Mouse (Mus musculus): ENCODE measurements around the gene Nr4a1. TPM values are rescaled to one million over a fixed set of nuclear protein-coding genes. Genes with fewer than 3 reads are reported as not detected.
A peak's percentile ranks its signal among the peaks of the same experiment; 100 is the strongest.

Gene Nr4a1
- polyA plus RNA-seq, 1 experiment from 2014 or later, result 5.1 TPM

GRCm38 (mm10) chr15:101312006-101312405 is 57.9 kb downstream of the Nr4a1 start:
- H3K4me2 ChIP-seq (replicated peaks), result no peak overlapping the region
- no peaks in the 10 kb centered on the region for H3K36me3 ChIP-seq (replicated peaks; ENCODE audit: control insufficient read depth, insufficient read depth)
- WGBS, result 85% methylated on average over 6 of the region's 6 CpGs
- no peaks in the 10 kb centered on the region for H3K27me3 ChIP-seq (ENCODE audit: control insufficient read depth, insufficient read depth, low read length)
- no peak overlapping the region for H3K27ac ChIP-seq
- H3K4me1 ChIP-seq (replicated peaks; ENCODE audit: control insufficient read depth, insufficient read depth, low read length), result no peaks in the 10 kb centered on the region
- H3K9me3 ChIP-seq (ENCODE audit: control insufficient read depth, low read length), result no peaks in the 10 kb centered on the region
- H3K4me3 ChIP-seq (replicated peaks; ENCODE audit: low read length), result no peak overlapping the region
- DNase-seq (ENCODE audit: low spot score) (no peak), ATAC-seq (ENCODE audit: low FRiP score) (no peak)
- no peak overlapping the region for H3K9ac ChIP-seq

DNA sequence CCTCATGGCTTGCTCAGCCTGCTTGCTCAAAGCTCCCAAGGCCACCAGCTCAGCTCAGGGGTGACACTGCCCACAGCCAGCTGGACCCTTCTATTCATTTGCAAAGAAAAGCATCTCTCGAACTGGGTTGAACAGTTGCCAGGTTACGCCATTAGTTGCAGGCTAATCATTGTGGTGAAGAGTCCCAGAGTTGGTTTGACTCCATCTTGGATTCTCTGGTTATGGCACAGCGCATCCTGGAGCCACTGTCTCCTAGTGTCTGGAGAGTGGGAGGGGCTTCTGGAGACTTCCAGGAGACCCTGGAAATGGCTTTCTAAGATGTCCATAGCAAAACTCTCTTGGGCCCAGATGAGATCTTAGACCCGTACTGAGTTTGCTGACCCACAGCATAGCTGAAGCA is 61.3 kb downstream of the Nr4a1 start:
- H3K9me3 ChIP-seq (ENCODE audit: control insufficient read depth, low read length), result no peaks in the 10 kb centered on the region
- DNase-seq (ENCODE audit: low spot score) (no peak), ATAC-seq (ENCODE audit: low FRiP score) (no peak)
- no peak overlapping the region for H3K9ac ChIP-seq
- no peaks in the 10 kb centered on the region for H3K4me1 ChIP-seq (replicated peaks; ENCODE audit: control insufficient read depth, insufficient read depth, low read length)
- 0 out of 2 replicates have a peak overlapping the region, but pooled peaks have one; percentile 37 for H3K4me2 ChIP-seq (replicated peaks)
- WGBS, result 85% methylated on average over 4 of the region's 4 CpGs
- H3K27ac ChIP-seq, result 0 out of 2 replicates have a peak overlapping the region, but pooled peaks have one; percentile 20
- no peaks in the 10 kb centered on the region; the same call in 1 of the 2 replicates for H3K27me3 ChIP-seq (ENCODE audit: control insufficient read depth, insufficient read depth, low read length)
- no peak overlapping the region for H3K4me3 ChIP-seq (replicated peaks; ENCODE audit: low read length)
- no peaks in the 10 kb centered on the region for H3K36me3 ChIP-seq (replicated peaks; ENCODE audit: control insufficient read depth, insufficient read depth)

- Histone ChIP-seq H3K9ac (no peak overlapping the region), H3K27ac (0 out of 2 replicates have a peak overlapping the region, but pooled peaks have one; percentile 20), H3K4me2 (replicated peaks) (peak overlapping the region; percentile 37), H3K36me3 (replicated peaks; ENCODE audit: control insufficient read depth, insufficient read depth) (no peaks in the 10 kb centered on the region), H3K4me3 (replicated peaks; ENCODE audit: low read length) (no peak overlapping the region), H3K9me3 (ENCODE audit: control insufficient read depth, low read length) (no peaks in the 10 kb centered on the region), H3K4me1 (replicated peaks; ENCODE audit: control insufficient read depth, insufficient read depth, low read length) (no peaks in the 10 kb centered on the region), H3K27me3 (ENCODE audit: control insufficient read depth, insufficient read depth, low read length) (no peaks in the 10 kb centered on the region; the same call in 1 of the 2 replicates)
- ATAC-seq (ENCODE audit: low FRiP score), result peak; percentile 83; the same call in 1 of the 2 replicates
- peak; percentile 78 for DNase-seq (ENCODE audit: low spot score)
- WGBS, result 3% methylated on average over 11 of the region's 11 CpGs
These were observed 61.8 kb downstream of the Nr4a1 start for GRCm38 (mm10) chr15:101315832-101316231.

GRCm38 (mm10) chr15:101316279-101316912 is 62.3 kb downstream of the Nr4a1 start:
- no peaks in the 10 kb centered on the region for H3K4me1 ChIP-seq (replicated peaks; ENCODE audit: control insufficient read depth, insufficient read depth, low read length)
- no peak for DNase-seq (ENCODE audit: low spot score)
- H3K4me3 ChIP-seq (replicated peaks; ENCODE audit: low read length), result no peak overlapping the region
- H3K4me2 ChIP-seq (replicated peaks), result peak overlapping the region; percentile 37
- H3K27ac ChIP-seq, result no peak overlapping the region
- H3K27me3 ChIP-seq (ENCODE audit: control insufficient read depth, insufficient read depth, low read length), result no peaks in the 10 kb centered on the region; the same call in 1 of the 2 replicates
- ATAC-seq (ENCODE audit: low FRiP score), result no peak
- no peaks in the 10 kb centered on the region for H3K36me3 ChIP-seq (replicated peaks; ENCODE audit: control insufficient read depth, insufficient read depth)
- H3K9ac ChIP-seq, result no peak overlapping the region
- 66% methylated on average over 13 of the region's 13 CpGs for WGBS
- no peaks in the 10 kb centered on the region for H3K9me3 ChIP-seq (ENCODE audit: control insufficient read depth, low read length)

DNA sequence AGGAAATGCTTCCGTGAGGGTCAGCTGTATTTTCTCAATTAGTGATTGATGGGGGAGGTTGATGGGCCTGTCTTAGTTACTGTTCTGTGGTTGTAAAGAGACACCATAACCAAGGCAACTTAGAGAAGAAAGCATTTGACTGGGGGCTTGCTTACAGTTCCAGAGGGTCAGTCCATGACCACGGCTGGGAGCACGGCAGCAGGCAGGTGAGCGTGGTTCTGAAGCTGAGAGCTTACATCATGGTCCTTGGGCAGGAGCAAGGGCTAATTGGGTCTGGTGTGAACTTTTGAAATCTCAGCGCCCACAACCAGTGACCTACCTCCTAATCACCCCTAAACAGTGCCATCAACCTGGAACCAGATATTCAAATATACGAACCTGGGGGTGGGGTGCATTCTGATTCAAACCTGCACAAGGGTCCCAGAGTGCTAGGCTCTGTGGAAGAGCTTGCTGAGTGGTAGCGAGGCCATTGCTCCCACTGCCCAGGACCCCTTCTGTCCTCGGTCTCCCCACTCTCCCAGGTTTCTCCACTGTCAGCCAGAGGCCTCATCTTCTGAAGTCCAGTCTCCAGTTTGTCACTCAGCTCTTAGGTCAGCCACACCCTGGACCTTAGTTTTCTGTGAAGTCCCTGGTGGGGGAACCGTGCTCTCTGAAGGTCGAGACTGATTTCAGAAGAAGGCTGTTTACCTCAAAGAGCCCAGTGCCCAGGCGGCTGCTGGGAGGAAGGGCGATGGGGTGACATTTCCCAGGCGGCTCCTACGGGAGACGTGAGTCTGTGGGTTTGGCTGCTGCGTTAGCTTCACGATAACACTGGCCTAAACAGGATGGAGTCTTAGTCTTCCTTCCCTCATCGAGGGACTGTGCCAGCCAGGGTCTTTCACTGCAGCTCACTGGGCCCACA is 63.1 kb downstream of the Nr4a1 start:
- DNase-seq (ENCODE audit: low spot score) (no peak), ATAC-seq (ENCODE audit: low FRiP score) (no peak)
- no peak overlapping the region for H3K4me3 ChIP-seq (replicated peaks; ENCODE audit: low read length)
- H3K4me2 ChIP-seq (replicated peaks), result no peak overlapping the region
- H3K27me3 ChIP-seq (ENCODE audit: control insufficient read depth, insufficient read depth, low read length), result no peaks in the 10 kb centered on the region; the same call in 1 of the 2 replicates
- H3K36me3 ChIP-seq (replicated peaks; ENCODE audit: control insufficient read depth, insufficient read depth), result no peaks in the 10 kb centered on the region
- H3K9me3 ChIP-seq (ENCODE audit: control insufficient read depth, low read length), result no peaks in the 10 kb centered on the region
- H3K27ac ChIP-seq, result no peak overlapping the region
- 79% methylated on average over 18 of the region's 18 CpGs for WGBS
- H3K4me1 ChIP-seq (replicated peaks; ENCODE audit: control insufficient read depth, insufficient read depth, low read length), result no peaks in the 10 kb centered on the region
- no peak overlapping the region for H3K9ac ChIP-seq

- Histone ChIP-seq H3K27ac (no peak overlapping the region), H3K27me3 (ENCODE audit: control insufficient read depth, insufficient read depth, low read length) (no peaks in the 10 kb centered on the region; the same call in 1 of the 2 replicates), H3K9me3 (ENCODE audit: control insufficient read depth, low read length) (no peaks in the 10 kb centered on the region), H3K4me2 (replicated peaks) (no peak overlapping the region), H3K9ac (no peak overlapping the region), H3K4me3 (replicated peaks; ENCODE audit: low read length) (no peak overlapping the region), H3K36me3 (replicated peaks; ENCODE audit: control insufficient read depth, insufficient read depth) (no peaks in the 10 kb centered on the region), H3K4me1 (replicated peaks; ENCODE audit: control insufficient read depth, insufficient read depth, low read length) (no peaks in the 10 kb centered on the region)
- DNase-seq (ENCODE audit: low spot score) (no peak), ATAC-seq (ENCODE audit: low FRiP score) (no peak)
- WGBS, result 72% methylated on average over 2 of the region's 2 CpGs
These were observed 63.9 kb downstream of the Nr4a1 start for GRCm38 (mm10) chr15:101317814-101318500.

DNA sequence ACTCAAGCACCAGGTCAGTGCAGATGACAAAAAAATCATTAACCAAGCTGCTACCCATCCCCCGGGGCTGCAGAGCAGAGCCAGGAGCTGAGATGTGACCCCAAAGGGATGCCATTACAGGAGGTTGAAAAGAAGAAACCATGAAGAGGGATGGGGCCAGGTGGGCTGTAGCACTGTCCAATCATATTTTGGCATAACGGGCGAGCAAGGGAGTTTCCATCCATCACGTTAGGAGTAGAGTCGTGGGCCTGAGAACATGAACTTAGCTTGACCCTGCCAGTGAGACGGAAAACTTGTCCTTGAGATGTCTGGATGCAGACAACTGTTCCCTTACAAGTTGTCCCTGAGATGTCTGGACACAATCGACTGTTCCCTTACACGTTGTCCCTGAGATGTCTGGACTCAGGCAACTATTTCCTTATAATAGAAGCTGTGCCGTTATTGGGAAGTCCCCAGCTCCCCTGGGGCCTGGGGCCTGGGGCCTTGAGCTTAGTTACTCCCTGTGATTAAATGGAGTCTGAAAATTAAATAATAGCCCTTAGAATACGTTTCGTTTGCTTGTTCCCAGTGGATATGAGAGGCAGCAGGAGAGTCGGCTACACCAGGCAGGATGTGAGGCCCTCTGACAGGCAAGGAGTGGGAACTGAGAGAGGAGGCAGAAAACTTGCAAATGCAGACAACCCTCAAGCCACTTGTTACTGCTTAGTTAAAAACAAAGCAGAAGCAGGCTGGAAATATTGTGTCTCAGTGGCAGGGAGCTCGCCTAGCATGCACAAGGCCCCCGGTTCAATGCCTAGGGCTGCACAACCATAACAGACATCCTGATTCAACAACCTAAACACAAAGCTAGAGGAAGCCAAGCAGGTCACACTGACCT is 65.1 kb downstream of the Nr4a1 start:
- WGBS, result 65% methylated on average over 14 of the region's 14 CpGs
- no peak for ATAC-seq (ENCODE audit: low FRiP score)
- Histone ChIP-seq H3K4me2 (replicated peaks) (no peak overlapping the region), H3K4me1 (replicated peaks; ENCODE audit: control insufficient read depth, insufficient read depth, low read length) (no peaks in the 10 kb centered on the region), H3K36me3 (replicated peaks; ENCODE audit: control insufficient read depth, insufficient read depth) (no peaks in the 10 kb centered on the region), H3K9ac (no peak overlapping the region), H3K27me3 (ENCODE audit: control insufficient read depth, insufficient read depth, low read length) (no peaks in the 10 kb centered on the region; the same call in 1 of the 2 replicates), H3K9me3 (ENCODE audit: control insufficient read depth, low read length) (no peaks in the 10 kb centered on the region), H3K4me3 (replicated peaks; ENCODE audit: low read length) (no peak overlapping the region), H3K27ac (no peak overlapping the region)
- DNase-seq (ENCODE audit: low spot score), result no peak

GRCm38 (mm10) chr15:101320010-101320617 is 66.0 kb downstream of the Nr4a1 start:
- WGBS, result 91% methylated on average over 6 of the region's 6 CpGs

More at GRCm38 (mm10) chr15:101320010-101320617, 66.0 kb downstream of the Nr4a1 start:
- no peak for ATAC-seq (ENCODE audit: low FRiP score)
- no peaks in the 10 kb centered on the region for H3K9me3 ChIP-seq (ENCODE audit: control insufficient read depth, low read length)
- DNase-seq (ENCODE audit: low spot score), result no peak
- no peaks in the 10 kb centered on the region for H3K4me1 ChIP-seq (replicated peaks; ENCODE audit: control insufficient read depth, insufficient read depth, low read length)
- H3K36me3 ChIP-seq (replicated peaks; ENCODE audit: control insufficient read depth, insufficient read depth), result no peaks in the 10 kb centered on the region
- no peak overlapping the region for H3K4me3 ChIP-seq (replicated peaks; ENCODE audit: low read length)
- no peaks in the 10 kb centered on the region; the same call in 1 of the 2 replicates for H3K27me3 ChIP-seq (ENCODE audit: control insufficient read depth, insufficient read depth, low read length)
- H3K4me2 ChIP-seq (replicated peaks), result no peak overlapping the region
- H3K27ac ChIP-seq, result no peak overlapping the region
- H3K9ac ChIP-seq, result no peak overlapping the region
